Mouse (Mus musculus) frontal cortex, postnatal 10 days (tissue): Measurements from ENCODE around the gene Gm45716.

Experiments
- DNase-seq, 2 experiments: peaks; one replicate each; pipeline ENCODE4 v3.0.0; 2022; ENCODE audit warnings: low spot score in 2 of 2, mixed read lengths in 1 of 2

Gm45716 gene

GRCm38 (mm10) chr11:90283601-90284000 is 96.1 kb downstream of the Gm45716 start:
- no peak for DNase-seq

GRCm38 (mm10) chr11:90284079-90284478 is 96.6 kb downstream of the Gm45716 start:
- no peak for DNase-seq

- no peak for DNase-seq
These were observed 97.1 kb downstream of the Gm45716 start for GRCm38 (mm10) chr11:90284623-90285022.

GRCm38 (mm10) chr11:90286550-90287154 is 99.2 kb downstream of the Gm45716 start:
- DNase-seq, result no peak

GRCm38 (mm10) chr11:90291156-90291555 is 103.7 kb downstream of the Gm45716 start:
- no peak for DNase-seq

GRCm38 (mm10) chr11:90292766-90293165 is 105.3 kb downstream of the Gm45716 start:
- no peak for DNase-seq

- no peak for DNase-seq
These were observed 107.1 kb downstream of the Gm45716 start for GRCm38 (mm10) chr11:90294622-90295021.
